Mouse (Mus musculus): ENCODE measurements around the gene Prrt4.
"Not testable (repeated sequence)": the region's sequence is repeated elsewhere in the genome, so short reads cannot be mapped to it uniquely, and the experiment has no call there.

The Prrt4 gene

GRCm38 (mm10) chr6:29199223-29199855 lies 20.0 kb upstream of the Prrt4 start:
- in situ Hi-C loops (cut with MboI, MseI), result no loop called here

GRCm38 (mm10) chr6:29198309-29199222 lies 19.2 kb upstream of the Prrt4 start:
- in situ Hi-C loops (cut with MboI, MseI), result no loop called here

- in situ Hi-C loops (cut with MboI, MseI), result no loop called here
Observed at GRCm38 (mm10) chr6:29195846-29196698, 16.7 kb upstream of the Prrt4 start.

- in situ Hi-C loops (cut with MboI, MseI), result no loop called here
Observed at GRCm38 (mm10) chr6:29195146-29195545, 15.8 kb upstream of the Prrt4 start.

- in situ Hi-C loops (cut with MboI, MseI), result no loop called here
Observed at GRCm38 (mm10) chr6:29193961-29194750, 14.8 kb upstream of the Prrt4 start.

GRCm38 (mm10) chr6:29187936-29188335 lies 8.6 kb upstream of the Prrt4 start:
- in situ Hi-C loops (cut with MboI, MseI), result no loop called here

GRCm38 (mm10) chr6:29179843-29180242 lies 459 bp upstream of the Prrt4 start:
- in situ Hi-C loops (cut with MboI, MseI), result no loop called here

- in situ Hi-C loops (cut with MboI, MseI), result no loop called here
Observed at GRCm38 (mm10) chr6:29177901-29178879, 1.2 kb downstream of the Prrt4 start.

- in situ Hi-C loops (cut with MboI, MseI), result no loop called here
Observed at GRCm38 (mm10) chr6:29175113-29175512, 4.3 kb downstream of the Prrt4 start.

- in situ Hi-C loops (cut with MboI, MseI), result loop anchor here in 1 of 2 experiments (5.0 kb wide), 2 partner anchors 103 to 343 kb away; partner anchors contain the start of gene Fam71f2
Observed at GRCm38 (mm10) chr6:29174368-29174767, 5.0 kb downstream of the Prrt4 start.

- in situ Hi-C loops (cut with MboI, MseI), result loop anchor here in 1 of 2 experiments (5.0 kb wide), 2 partner anchors 106 to 346 kb away; partner anchors contain the start of gene Fam71f2
Observed at GRCm38 (mm10) chr6:29170952-29171388, 8.4 kb downstream of the Prrt4 start.

GRCm38 (mm10) chr6:29170063-29170921 lies 9.1 kb downstream of the Prrt4 start:
- in situ Hi-C loops (cut with MboI, MseI), result loop anchor here in 1 of 2 experiments (5.0 kb wide), 2 partner anchors 107 to 347 kb away; partner anchors contain the start of gene Fam71f2

GRCm38 (mm10) chr6:29169675-29170062 lies 9.7 kb downstream of the Prrt4 start:
- in situ Hi-C loops (cut with MboI, MseI), result loop anchor here (5.0 kb wide), 3 partner anchors 33 to 348 kb away; partner anchors contain the start of gene Fam71f2 (in 2 of the 2)

GRCm38 (mm10) chr6:29168871-29169270 lies 10.5 kb downstream of the Prrt4 start:
- in situ Hi-C loops (cut with MboI, MseI), result loop anchor here (5.0 kb wide), 2 partner anchors 33 to 108 kb away; partner anchors contain the start of gene Fam71f2 (in 1 of the 2)

GRCm38 (mm10) chr6:29166196-29166595 lies 13.2 kb downstream of the Prrt4 start:
- in situ Hi-C loops (cut with MboI, MseI), result loop anchor here (5.0 kb wide), 2 partner anchors 36 to 111 kb away; partner anchors contain the start of gene Fam71f2 (in 1 of the 2)

- in situ Hi-C loops (cut with MboI, MseI), result loop anchor here (5.0 kb wide), 2 partner anchors 38 to 113 kb away; partner anchors contain the start of gene Fam71f2 (in 1 of the 2)
Observed at GRCm38 (mm10) chr6:29164314-29165244, 14.8 kb downstream of the Prrt4 start, which contains the start of gene Rbm28. Gene Rbm28, minus strand, starts transcription at chr6:29165006.

GRCm38 (mm10) chr6:29161291-29161690 lies 18.1 kb downstream of the Prrt4 start:
- in situ Hi-C loops (cut with MboI, MseI), result not testable (repeated sequence)
